Mouse (Mus musculus): ENCODE data around the gene Hipk1.
A peak's percentile ranks its signal among the peaks of the same experiment; 100 is the strongest.

- TF ChIP-seq CTCF (IDR thresholded peaks at IDR 0.05; ENCODE audit: extremely low read depth, insufficient read length, insufficient replicate concordance, low read depth, low read length) (no peak), POLR2A (IDR thresholded peaks at IDR 0.05; ENCODE audit: low read depth, low read length) (peak; percentile 75)
These were observed 17.8 kb upstream of the Hipk1 start, which contains the start of the genes Dclre1b, Ap4b1 and Gm43064 for GRCm38 (mm10) chr3:103808891-103809798.
